Mouse (Mus musculus): ENCODE results near the gene Ooep.

Ooep gene

GRCm38 (mm10) chr9:78378113-78378785, at the start of gene Ooep:
Gene Ooep, minus strand, starts transcription at chr9:78378725.
- peak; percentile 5 for DNase-seq (ENCODE audit: low spot score)

- no peak for DNase-seq (ENCODE audit: low spot score)
These were observed 49.7 kb upstream of the Ooep start for GRCm38 (mm10) chr9:78428185-78428584.

- DNase-seq (ENCODE audit: low spot score): no peak
These were observed 48.8 kb upstream of the Ooep start for GRCm38 (mm10) chr9:78427362-78427781.

GRCm38 (mm10) chr9:78401596-78401995, 23.1 kb upstream of the Ooep start:
- DNase-seq (ENCODE audit: low spot score): no peak

- DNase-seq (ENCODE audit: low spot score): no peak
These were observed 22.0 kb upstream of the Ooep start for GRCm38 (mm10) chr9:78400570-78400969.

GRCm38 (mm10) chr9:78396517-78396916, 18.0 kb upstream of the Ooep start:
- no peak for DNase-seq (ENCODE audit: low spot score)

- peak; percentile 36 for DNase-seq (ENCODE audit: low spot score)
These were observed 17.3 kb upstream of the Ooep start, which contains the start of gene Ddx43 for GRCm38 (mm10) chr9:78395630-78396351. Gene Ddx43, plus strand, starts transcription at chr9:78395777.

GRCm38 (mm10) chr9:78395244-78395629, 16.7 kb upstream of the Ooep start:
- DNase-seq (ENCODE audit: low spot score): no peak

- DNase-seq (ENCODE audit: low spot score): no peak
These were observed 16.1 kb upstream of the Ooep start for GRCm38 (mm10) chr9:78394602-78395001.

- DNase-seq (ENCODE audit: low spot score): no peak
These were observed 15.2 kb upstream of the Ooep start for GRCm38 (mm10) chr9:78393741-78394140.

GRCm38 (mm10) chr9:78389981-78390380, 11.5 kb upstream of the Ooep start:
- no peak for DNase-seq (ENCODE audit: low spot score)

- DNase-seq (ENCODE audit: low spot score): no peak
These were observed 8.4 kb upstream of the Ooep start for GRCm38 (mm10) chr9:78386947-78387346.

- peak; percentile 6 for DNase-seq (ENCODE audit: low spot score)
These were observed 7.4 kb upstream of the Ooep start for GRCm38 (mm10) chr9:78385893-78386292.

- DNase-seq (ENCODE audit: low spot score): no peak
These were observed 979 bp downstream of the Ooep start for GRCm38 (mm10) chr9:78377546-78377945.

GRCm38 (mm10) chr9:78375486-78375885, 3.0 kb downstream of the Ooep start:
- DNase-seq (ENCODE audit: low spot score): no peak

- DNase-seq (ENCODE audit: low spot score): no peak
These were observed 3.6 kb downstream of the Ooep start for GRCm38 (mm10) chr9:78374885-78375389.

GRCm38 (mm10) chr9:78374397-78374796, 4.1 kb downstream of the Ooep start:
- no peak for DNase-seq (ENCODE audit: low spot score)

- DNase-seq (ENCODE audit: low spot score): no peak
These were observed 5.6 kb downstream of the Ooep start for GRCm38 (mm10) chr9:78372827-78373504.

- DNase-seq (ENCODE audit: low spot score): no peak
These were observed 7.1 kb downstream of the Ooep start for GRCm38 (mm10) chr9:78371441-78371840.

- DNase-seq (ENCODE audit: low spot score): no peak
These were observed 8.7 kb downstream of the Ooep start for GRCm38 (mm10) chr9:78369786-78370185.

GRCm38 (mm10) chr9:78369349-78369748, 9.2 kb downstream of the Ooep start:
- DNase-seq (ENCODE audit: low spot score): no peak

GRCm38 (mm10) chr9:78368671-78369293, 9.7 kb downstream of the Ooep start:
- no peak for DNase-seq (ENCODE audit: low spot score)

Measured in urinary bladder, postnatal 14 days (tissue).